Mouse (Mus musculus): Measurements from ENCODE around the gene Ubash3a.

Ubash3a gene

GRCm38 (mm10) chr17:31280269-31280668, 72.6 kb downstream of the Ubash3a start:
- DNase-seq (ENCODE audit: low spot score in 2 of 2) = no peak

- DNase-seq (ENCODE audit: low spot score in 2 of 2) = no peak
Measured at GRCm38 (mm10) chr17:31281830-31282686, 74.4 kb downstream of the Ubash3a start.

GRCm38 (mm10) chr17:31282687-31283053, 75.0 kb downstream of the Ubash3a start:
- no peak for DNase-seq (ENCODE audit: low spot score in 2 of 2)

GRCm38 (mm10) chr17:31285867-31286266, 78.2 kb downstream of the Ubash3a start:
- peak in 1 of 2 experiments; percentile 46 for DNase-seq (ENCODE audit: low spot score in 2 of 2)

GRCm38 (mm10) chr17:31286492-31286891, 78.8 kb downstream of the Ubash3a start, which contains the start of gene Slc37a1:
Slc37a1 (plus strand) TSS chr17:31286792.
- no peak for DNase-seq (ENCODE audit: low spot score in 2 of 2)

- no peak for DNase-seq (ENCODE audit: low spot score in 2 of 2)
Measured at GRCm38 (mm10) chr17:31287216-31287615, 79.5 kb downstream of the Ubash3a start.

GRCm38 (mm10) chr17:31288999-31289726, 81.5 kb downstream of the Ubash3a start:
- DNase-seq (ENCODE audit: low spot score in 2 of 2) = no peak

- no peak for DNase-seq (ENCODE audit: low spot score in 2 of 2)
Measured at GRCm38 (mm10) chr17:31290311-31290710, 82.6 kb downstream of the Ubash3a start.

GRCm38 (mm10) chr17:31290859-31291258, 83.2 kb downstream of the Ubash3a start:
- DNase-seq (ENCODE audit: low spot score in 2 of 2) = no peak

- DNase-seq (ENCODE audit: low spot score in 2 of 2) = peak; percentile 58 to 75
Measured at GRCm38 (mm10) chr17:31294363-31295214, 86.9 kb downstream of the Ubash3a start.

- peak; percentile 72 to 86 for DNase-seq (ENCODE audit: low spot score in 2 of 2)
Measured at GRCm38 (mm10) chr17:31295215-31295891, 87.7 kb downstream of the Ubash3a start.

- DNase-seq (ENCODE audit: low spot score in 2 of 2) = peak; percentile 60 to 75
Measured at GRCm38 (mm10) chr17:31295892-31296781, 88.5 kb downstream of the Ubash3a start.
